Mouse (Mus musculus): ENCODE data around the gene Gm20662. TPM values are rescaled to one million over a fixed set of nuclear protein-coding genes. Genes with fewer than 3 reads are reported as not detected.
A peak's percentile ranks its signal among the peaks of the same experiment; 100 is the strongest.

Gm20662 gene
- polyA plus RNA-seq, 1 experiment, result 0.20 TPM

DNA sequence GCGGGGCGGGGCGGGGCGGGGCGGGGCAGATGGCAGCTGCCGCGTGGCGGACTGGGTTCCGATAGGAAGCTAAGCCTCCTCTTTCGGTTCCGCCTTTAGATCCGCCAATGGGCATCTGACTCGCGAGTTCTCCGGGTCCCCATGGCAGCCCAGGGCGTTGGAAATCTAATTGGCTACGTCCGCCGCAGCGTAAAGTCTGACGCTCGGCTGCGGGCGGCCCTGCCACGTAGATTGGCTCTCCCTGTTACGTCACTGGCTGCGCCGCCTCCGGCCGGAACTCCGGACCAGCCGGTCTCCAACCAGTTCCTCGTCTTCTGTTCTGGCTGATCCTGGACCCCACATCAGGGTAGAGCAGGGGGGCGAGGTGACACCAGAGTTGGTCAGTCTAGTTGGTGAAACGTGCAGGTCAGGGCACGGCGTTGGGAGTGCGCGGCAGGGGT, 52.9 kb downstream of the Gm20662 start, which contains the start of gene Gmppb:
Gmppb (plus strand) TSS at position 227 of the 440 bp plus-strand sequence.
- Histone ChIP-seq H3K36me3 (ENCODE audit: control insufficient read depth, insufficient read depth) (peaks cover 21% of the 10 kb centered on the region), H3K79me2 (ENCODE audit: control insufficient read depth, insufficient read depth) (peaks cover 12% of the 10 kb centered on the region), H3K79me3 (ENCODE audit: low read depth) (peaks cover 1% of the 10 kb centered on the region), H3ac (ENCODE audit: control insufficient read depth, insufficient read length, low read depth) (peak within 1 kb of the TSS; percentile 89), H3K27me3 (ENCODE audit: control insufficient read depth, insufficient read depth, insufficient read length) (no peaks in the 10 kb centered on the region), H3K4me3 (ENCODE audit: insufficient read depth, poor library complexity, severe bottlenecking) (peak within 1 kb of the TSS; percentile 66)
- no peak for TF ChIP-seq MYOD1 (IDR thresholded peaks at IDR 0.05; ENCODE audit: control insufficient read depth, insufficient read length, low read depth)
- no peak for TF ChIP-seq MAX (IDR thresholded peaks at IDR 0.05)
- TF ChIP-seq CTCF (IDR thresholded peaks at IDR 0.05; ENCODE audit: control insufficient read depth, insufficient read depth, insufficient read length), result no peak
- TF ChIP-seq CEBPB (IDR thresholded peaks at IDR 0.05; ENCODE audit: low read depth), result no peak
- TF ChIP-seq FOSL1 (IDR thresholded peaks at IDR 0.05; ENCODE audit: insufficient read depth, low read length, poor library complexity, severe bottlenecking), result no peak
- no peak for TF ChIP-seq MYOG (IDR thresholded peaks at IDR 0.05; ENCODE audit: control insufficient read depth, extremely low read depth, insufficient read length)
- no peak for TF ChIP-seq USF1 (IDR thresholded peaks at IDR 0.05; ENCODE audit: low read depth)

DNA sequence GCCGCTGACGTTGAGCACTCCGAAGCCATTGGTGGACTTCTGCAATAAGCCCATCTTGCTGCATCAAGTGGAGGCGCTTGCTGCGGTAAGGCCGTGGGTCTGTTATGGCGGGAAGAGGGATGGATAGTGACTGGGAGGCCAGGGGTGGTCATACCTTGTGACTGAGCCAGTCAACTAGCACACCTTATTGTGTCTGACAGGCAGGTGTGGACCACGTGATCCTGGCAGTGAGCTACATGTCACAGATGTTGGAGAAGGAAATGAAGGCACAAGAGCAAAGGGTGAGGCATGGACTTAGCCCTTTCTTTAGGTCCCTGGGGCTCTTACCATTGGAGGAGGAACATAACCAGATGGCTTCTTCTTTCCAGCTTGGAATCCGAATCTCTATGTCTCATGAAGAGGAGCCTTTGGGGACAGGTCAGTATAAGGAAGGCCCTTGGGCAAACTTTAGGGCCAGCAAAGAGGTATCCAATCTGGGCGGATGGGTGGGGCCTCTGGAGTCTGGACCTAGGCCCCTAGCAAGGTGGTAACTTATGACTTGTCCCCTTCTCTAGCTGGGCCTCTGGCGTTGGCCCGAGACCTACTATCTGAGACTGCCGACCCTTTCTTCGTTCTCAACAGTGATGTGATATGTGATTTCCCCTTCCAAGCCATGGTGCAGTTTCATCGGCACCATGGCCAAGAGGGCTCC, 53.6 kb downstream of the Gm20662 start:
- Histone ChIP-seq H3K79me3 (ENCODE audit: low read depth) (peaks cover 1% of the 10 kb centered on the region), H3K36me3 (ENCODE audit: control insufficient read depth, insufficient read depth) (peaks cover 17% of the 10 kb centered on the region), H3K4me3 (ENCODE audit: insufficient read depth, poor library complexity, severe bottlenecking) (peak overlapping the region; percentile 66), H3ac (ENCODE audit: control insufficient read depth, insufficient read length, low read depth) (peak overlapping the region; percentile 89), H3K79me2 (ENCODE audit: control insufficient read depth, insufficient read depth) (peaks cover 12% of the 10 kb centered on the region), H3K27me3 (ENCODE audit: control insufficient read depth, insufficient read depth, insufficient read length) (no peaks in the 10 kb centered on the region)
- TF ChIP-seq MAX (IDR thresholded peaks at IDR 0.05), result no peak
- TF ChIP-seq USF1 (IDR thresholded peaks at IDR 0.05; ENCODE audit: low read depth), result no peak
- no peak for TF ChIP-seq CEBPB (IDR thresholded peaks at IDR 0.05; ENCODE audit: low read depth)

DNA sequence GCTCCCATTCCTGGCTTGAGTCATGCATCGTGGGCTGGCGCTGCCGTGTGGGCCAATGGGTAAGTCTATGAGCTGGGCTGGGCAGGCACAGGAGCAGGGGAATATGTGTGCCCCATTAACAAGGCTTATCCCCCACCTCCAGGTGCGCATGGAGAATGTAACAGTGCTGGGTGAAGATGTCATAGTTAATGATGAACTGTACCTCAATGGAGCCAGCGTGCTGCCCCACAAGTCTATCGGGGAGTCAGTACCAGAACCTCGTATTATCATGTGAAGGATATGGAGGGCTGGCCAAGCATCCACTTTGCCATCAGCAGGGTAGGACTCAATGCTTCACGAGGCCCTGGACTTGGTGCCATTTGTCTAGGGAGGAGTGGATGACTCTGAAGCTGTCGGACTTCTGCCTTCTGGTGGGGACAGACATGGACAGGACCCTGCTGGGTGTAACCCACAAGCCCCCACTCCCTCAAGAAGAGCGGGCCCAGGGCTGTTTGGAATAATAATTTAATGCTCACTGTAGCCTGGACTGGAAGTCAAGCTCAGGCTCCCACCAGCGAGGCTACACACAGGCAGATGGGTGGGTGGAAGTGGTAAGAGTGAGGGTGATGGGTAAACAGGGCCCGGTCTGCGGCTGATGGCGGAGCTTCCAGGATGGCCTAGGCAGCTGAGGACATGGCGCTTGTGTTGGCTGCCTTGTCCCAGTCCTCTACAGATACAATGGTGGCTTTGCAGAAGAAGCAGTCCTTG, 55.2 kb downstream of the Gm20662 start:
- no peaks in the 10 kb centered on the region for H3K27me3 ChIP-seq (ENCODE audit: control insufficient read depth, insufficient read depth, insufficient read length)
- peaks cover 1% of the 10 kb centered on the region for H3K79me3 ChIP-seq (ENCODE audit: low read depth)
- peaks cover 13% of the 10 kb centered on the region for H3K36me3 ChIP-seq (ENCODE audit: control insufficient read depth, insufficient read depth)
- no peak overlapping the region for H3K4me3 ChIP-seq (ENCODE audit: insufficient read depth, poor library complexity, severe bottlenecking)
- TF ChIP-seq FOSL1 (IDR thresholded peaks at IDR 0.05; ENCODE audit: insufficient read depth, low read length, poor library complexity, severe bottlenecking) (no peak), USF1 (IDR thresholded peaks at IDR 0.05; ENCODE audit: low read depth) (no peak), CEBPB (IDR thresholded peaks at IDR 0.05; ENCODE audit: low read depth) (no peak), CTCF (IDR thresholded peaks at IDR 0.05; ENCODE audit: control insufficient read depth, insufficient read depth, insufficient read length) (no peak), MYOG (IDR thresholded peaks at IDR 0.05; ENCODE audit: control insufficient read depth, extremely low read depth, insufficient read length) (no peak), MAX (IDR thresholded peaks at IDR 0.05) (no peak), MYOD1 (IDR thresholded peaks at IDR 0.05; ENCODE audit: control insufficient read depth, insufficient read length, low read depth) (no peak)
- H3ac ChIP-seq (ENCODE audit: control insufficient read depth, insufficient read length, low read depth), result no peak overlapping the region
- peaks cover 12% of the 10 kb centered on the region for H3K79me2 ChIP-seq (ENCODE audit: control insufficient read depth, insufficient read depth)

DNA sequence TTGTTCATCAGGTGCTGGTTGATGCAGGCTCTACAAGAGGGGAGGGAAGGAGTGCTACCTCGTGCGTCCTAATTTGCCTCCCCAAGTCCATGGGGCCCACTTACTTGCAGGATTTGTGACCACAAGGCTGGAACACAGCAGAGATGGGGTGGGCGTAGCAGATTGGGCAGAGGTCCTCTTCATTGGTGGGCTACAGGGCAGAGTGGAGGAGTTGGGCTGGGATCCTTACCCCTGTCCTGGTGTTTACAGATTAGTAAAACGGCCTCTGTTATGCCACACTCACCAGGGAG, 55.7 kb downstream of the Gm20662 start:
- Histone ChIP-seq H3K27me3 (ENCODE audit: control insufficient read depth, insufficient read depth, insufficient read length) (no peaks in the 10 kb centered on the region), H3K36me3 (ENCODE audit: control insufficient read depth, insufficient read depth) (peaks cover 13% of the 10 kb centered on the region)
- no peak for TF ChIP-seq CTCF (IDR thresholded peaks at IDR 0.05; ENCODE audit: control insufficient read depth, insufficient read depth, insufficient read length)
- TF ChIP-seq MAX (IDR thresholded peaks at IDR 0.05), result no peak

DNA sequence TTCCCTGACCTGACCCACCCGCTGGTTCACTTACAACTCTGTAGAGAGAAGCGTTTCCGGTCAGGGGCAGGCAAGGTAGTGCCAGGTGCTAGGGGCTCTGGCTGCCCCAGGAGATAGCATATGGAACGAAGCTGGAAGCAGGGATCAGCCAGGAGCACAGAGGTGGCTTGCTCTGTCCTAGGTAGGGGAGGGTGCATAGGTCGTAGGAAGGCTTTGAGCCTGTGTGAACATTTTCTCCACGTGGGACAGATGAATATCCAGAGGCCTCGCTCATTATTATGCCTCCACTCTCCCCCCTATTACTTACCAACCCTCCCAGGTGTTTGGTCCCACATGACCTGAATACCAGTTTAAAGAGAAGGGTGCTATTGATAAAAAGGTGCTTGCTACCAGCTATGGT, 56.3 kb downstream of the Gm20662 start:
- TF ChIP-seq CTCF (IDR thresholded peaks at IDR 0.05; ENCODE audit: control insufficient read depth, insufficient read depth, insufficient read length), result no peak
- no peak for TF ChIP-seq MYOD1 (IDR thresholded peaks at IDR 0.05; ENCODE audit: control insufficient read depth, insufficient read length, low read depth)
- no peak for TF ChIP-seq MYOG (IDR thresholded peaks at IDR 0.05; ENCODE audit: control insufficient read depth, extremely low read depth, insufficient read length)
- TF ChIP-seq USF1 (IDR thresholded peaks at IDR 0.05; ENCODE audit: low read depth), result no peak
- no peak for TF ChIP-seq CEBPB (IDR thresholded peaks at IDR 0.05; ENCODE audit: low read depth)
- no peak for TF ChIP-seq FOSL1 (IDR thresholded peaks at IDR 0.05; ENCODE audit: insufficient read depth, low read length, poor library complexity, severe bottlenecking)
- Histone ChIP-seq H3K79me2 (ENCODE audit: control insufficient read depth, insufficient read depth) (peaks cover 12% of the 10 kb centered on the region), H3K4me3 (ENCODE audit: insufficient read depth, poor library complexity, severe bottlenecking) (no peak overlapping the region), H3K36me3 (ENCODE audit: control insufficient read depth, insufficient read depth) (peaks cover 13% of the 10 kb centered on the region), H3ac (ENCODE audit: control insufficient read depth, insufficient read length, low read depth) (no peak overlapping the region), H3K27me3 (ENCODE audit: control insufficient read depth, insufficient read depth, insufficient read length) (no peaks in the 10 kb centered on the region), H3K79me3 (ENCODE audit: low read depth) (peaks cover 1% of the 10 kb centered on the region)

More for the DNA sequence above, 55.7 kb downstream of the Gm20662 start:
- Histone ChIP-seq H3K79me3 (ENCODE audit: low read depth) (peaks cover 1% of the 10 kb centered on the region), H3ac (ENCODE audit: control insufficient read depth, insufficient read length, low read depth) (no peak overlapping the region), H3K4me3 (ENCODE audit: insufficient read depth, poor library complexity, severe bottlenecking) (no peak overlapping the region), H3K79me2 (ENCODE audit: control insufficient read depth, insufficient read depth) (peaks cover 12% of the 10 kb centered on the region)

Measured in C2C12 (cell line).